Mouse (Mus musculus) liver, postnatal 0 days (tissue): ENCODE measurements around the gene Ephx1.

Experiments
- CTCF ChIP-seq: sonication (generic); IDR thresholded peaks from 2 replicates; pipeline ENCODE4 v1.5.1; 2016; ENCODE audit warnings: antibody characterized with exemption, low read depth
- EP300 ChIP-seq: IDR thresholded peaks from 2 replicates; pipeline ENCODE4 v1.6.1; 2016; ENCODE audit warnings: antibody characterized with exemption, low read depth, mild to moderate bottlenecking

DNA sequence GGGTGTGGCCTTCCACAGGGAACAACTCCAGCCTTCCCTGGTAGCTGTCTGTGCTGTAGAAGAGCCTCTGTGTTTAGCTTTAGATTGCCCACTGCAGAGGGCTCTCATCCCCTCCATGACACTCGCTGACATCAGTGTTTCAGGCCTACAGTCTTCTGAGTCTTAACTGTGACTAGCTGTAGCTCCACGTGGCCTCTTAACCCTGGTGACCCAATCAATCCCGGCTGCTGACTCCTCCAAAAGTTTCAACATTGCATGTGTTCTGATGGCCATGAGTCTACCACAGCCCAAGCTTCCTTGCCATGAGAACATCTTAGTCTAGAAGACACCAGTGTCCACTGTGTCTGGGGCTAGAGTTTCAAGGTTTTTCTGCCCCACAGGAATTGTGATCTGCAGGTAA lies 30.0 kb downstream of the Ephx1 start:
- TF ChIP-seq CTCF (no peak), EP300 (no peak)
